Mouse (Mus musculus) forebrain, embryonic 11.5 days (tissue): Measurements from ENCODE around the gene Chrna3. TPM values are rescaled to one million over a fixed set of nuclear protein-coding genes. Genes with fewer than 3 reads are reported as not detected.
A peak's percentile ranks its signal among the peaks of the same experiment; 100 is the strongest.

ENCODE experiments used
- ATAC-seq: fragments of 200-750 bp; cut with Nextera tagmentation; replicated peaks from 2 replicates; pipeline ENCODE4 v1.8.0; 2017; ENCODE audit warnings: moderate TSS enrichment; ENCODE audit not compliant: low FRiP score
- DNase-seq: peaks from one replicate; pipeline ENCODE4 v3.0.0-alpha.2; 2017; ENCODE audit warnings: low spot score
- H3K27ac ChIP-seq: fragments of 300-500 bp; sonication (generic); 2 replicates; pipeline ENCODE4 v1.5.1; 2014; ENCODE audit warnings: low read depth, low read length
- H3K27me3 ChIP-seq: fragments of 300-500 bp; sonication (generic); 2 replicates; pipeline ENCODE4 v1.6.1; 2014; ENCODE audit warnings: mild to moderate bottlenecking, low read length, mixed read lengths; ENCODE audit not compliant: control insufficient read depth, insufficient read depth
- H3K36me3 ChIP-seq: fragments of 300-500 bp; sonication (generic); 2 replicates; pipeline ENCODE4 v1.6.1; 2014; ENCODE audit warnings: mild to moderate bottlenecking, low read length, moderate library complexity, mixed read lengths; ENCODE audit not compliant: control insufficient read depth, insufficient read depth
- H3K4me1 ChIP-seq: fragments of 300-500 bp; sonication (generic); replicated peaks from 2 replicates; pipeline ENCODE4 v1.6.1; 2014; ENCODE audit warnings: low read length, mixed read lengths; ENCODE audit not compliant: control insufficient read depth, insufficient read depth
- H3K4me2 ChIP-seq: fragments of 300-500 bp; sonication (generic); 2 replicates; pipeline ENCODE4 v1.6.1; 2014; ENCODE audit warnings: low read depth, mild to moderate bottlenecking, low read length, moderate library complexity, mixed read lengths; ENCODE audit not compliant: severe bottlenecking
- H3K4me3 ChIP-seq: fragments of 300-500 bp; sonication (generic); 2 replicates; pipeline ENCODE4 v1.5.1; 2014; ENCODE audit warnings: low read depth, low read length
- H3K9ac ChIP-seq: fragments of 300-500 bp; sonication (generic); 2 replicates; pipeline ENCODE4 v1.6.1; 2014; ENCODE audit warnings: low read length
- H3K9me3 ChIP-seq: fragments of 300-500 bp; sonication (generic); 2 replicates; pipeline ENCODE4 v1.6.1; 2016; ENCODE audit warnings: low read length, mixed read lengths; ENCODE audit not compliant: control insufficient read depth
- WGBS: fragments of 180-500 bp; shearing (Covaris S2); extraction: QIAGEN DNeasy Blood & Tissue Kit; methylation state at CpG from one replicate; pipeline ENCODE4 v1.1.7; 2014; 5-methylcytosine and 5-hydroxymethylcytosine counted together
- polyA plus RNA-seq: library from polyadenylated mRNA; unstranded; fragments of >200 nt; fragmentation: Nextera tagmentation; extraction: Ambion mirVana; gene quantifications from 2 replicates; pipeline ENCODE4 v1.2.1, GENCODE M21; 2014

Chrna3 gene
- polyA plus RNA-seq, 1 experiment from 2014 or later = 9.6 TPM

- Histone ChIP-seq H3K27me3 (no peaks in the 10 kb centered on the region), H3K4me3 (no peak overlapping the region), H3K4me1 (0 out of 2 replicates have a peak, but pooled peaks cover 10% of the 10 kb centered on the region), H3K9me3 (no peaks in the 10 kb centered on the region), H3K9ac (no peak overlapping the region), H3K36me3 (no peaks in the 10 kb centered on the region), H3K4me2 (no peak overlapping the region), H3K27ac (no peak overlapping the region)
- 89% methylated on average over 2 of the region's 2 CpGs for WGBS
- DNase-seq = no peak
- no peak for ATAC-seq
Observed at GRCm38 (mm10) chr9:55045001-55045400, 18.6 kb upstream of the Chrna3 start.

- 18% methylated on average over 8 of the region's 8 CpGs for WGBS
- H3K9me3 ChIP-seq = no peaks in the 10 kb centered on the region
- no peak for DNase-seq
- 0 out of 2 replicates have a peak, but pooled peaks have one; percentile 29 for ATAC-seq
- no peak overlapping the region for H3K27ac ChIP-seq
- no peaks in the 10 kb centered on the region for H3K36me3 ChIP-seq
- no peak overlapping the region for H3K4me3 ChIP-seq
- no peak overlapping the region for H3K9ac ChIP-seq
- no peak overlapping the region for H3K4me2 ChIP-seq
- 0 out of 2 replicates have a peak, but pooled peaks cover 8% of the 10 kb centered on the region for H3K4me1 ChIP-seq
- H3K27me3 ChIP-seq = no peaks in the 10 kb centered on the region
Observed at GRCm38 (mm10) chr9:55043688-55044087, 17.3 kb upstream of the Chrna3 start.

- Histone ChIP-seq H3K27ac (no peak overlapping the region), H3K9me3 (no peaks in the 10 kb centered on the region), H3K4me3 (no peak overlapping the region), H3K9ac (no peak overlapping the region), H3K36me3 (no peaks in the 10 kb centered on the region), H3K4me2 (no peak overlapping the region), H3K4me1 (no peaks in the 10 kb centered on the region), H3K27me3 (no peaks in the 10 kb centered on the region)
- DNase-seq (no peak), ATAC-seq (no peak)
- WGBS = 70% methylated on average over 2 of the region's 2 CpGs
Observed at GRCm38 (mm10) chr9:55041389-55041788, 15.0 kb upstream of the Chrna3 start.

DNA sequence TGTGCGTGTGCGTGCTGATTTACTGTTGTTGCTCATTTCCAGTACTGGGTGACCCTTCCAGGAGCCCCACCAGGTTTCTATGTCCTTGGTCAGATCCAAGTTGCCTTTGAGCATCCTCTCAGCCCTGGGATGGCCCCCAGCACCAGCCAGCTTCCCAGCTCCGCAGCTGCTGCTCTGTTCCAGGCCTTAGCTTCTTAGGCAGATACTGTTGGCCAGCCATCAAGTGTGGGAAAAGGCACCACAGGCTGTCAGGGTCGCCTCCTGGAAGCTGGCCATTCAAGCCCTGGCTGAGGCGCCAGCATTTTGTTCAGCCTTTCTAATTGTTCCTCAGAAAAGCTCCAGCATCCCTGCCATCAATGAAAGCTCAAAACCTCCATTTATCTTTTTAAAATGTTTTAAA is 13.6 kb upstream of the Chrna3 start:
- H3K4me2 ChIP-seq = no peak overlapping the region
- no peaks in the 10 kb centered on the region for H3K9me3 ChIP-seq
- H3K9ac ChIP-seq = no peak overlapping the region
- H3K27ac ChIP-seq = no peak overlapping the region
- DNase-seq (no peak), ATAC-seq (no peak)
- no peaks in the 10 kb centered on the region for H3K36me3 ChIP-seq
- no peak overlapping the region for H3K4me3 ChIP-seq
- no peaks in the 10 kb centered on the region for H3K27me3 ChIP-seq
- H3K4me1 ChIP-seq = no peaks in the 10 kb centered on the region
- 63% methylated on average over 5 of the region's 5 CpGs for WGBS

GRCm38 (mm10) chr9:55038948-55039347 is 12.6 kb upstream of the Chrna3 start:
- no peaks in the 10 kb centered on the region for H3K9me3 ChIP-seq
- no peaks in the 10 kb centered on the region for H3K4me1 ChIP-seq
- WGBS = 85% methylated on average over 8 of the region's 8 CpGs
- H3K27me3 ChIP-seq = no peaks in the 10 kb centered on the region
- DNase-seq = no peak
- H3K36me3 ChIP-seq = no peaks in the 10 kb centered on the region
- no peak overlapping the region for H3K27ac ChIP-seq
- H3K4me2 ChIP-seq = no peak overlapping the region
- H3K4me3 ChIP-seq = no peak overlapping the region
- ATAC-seq = no peak
- H3K9ac ChIP-seq = no peak overlapping the region

DNA sequence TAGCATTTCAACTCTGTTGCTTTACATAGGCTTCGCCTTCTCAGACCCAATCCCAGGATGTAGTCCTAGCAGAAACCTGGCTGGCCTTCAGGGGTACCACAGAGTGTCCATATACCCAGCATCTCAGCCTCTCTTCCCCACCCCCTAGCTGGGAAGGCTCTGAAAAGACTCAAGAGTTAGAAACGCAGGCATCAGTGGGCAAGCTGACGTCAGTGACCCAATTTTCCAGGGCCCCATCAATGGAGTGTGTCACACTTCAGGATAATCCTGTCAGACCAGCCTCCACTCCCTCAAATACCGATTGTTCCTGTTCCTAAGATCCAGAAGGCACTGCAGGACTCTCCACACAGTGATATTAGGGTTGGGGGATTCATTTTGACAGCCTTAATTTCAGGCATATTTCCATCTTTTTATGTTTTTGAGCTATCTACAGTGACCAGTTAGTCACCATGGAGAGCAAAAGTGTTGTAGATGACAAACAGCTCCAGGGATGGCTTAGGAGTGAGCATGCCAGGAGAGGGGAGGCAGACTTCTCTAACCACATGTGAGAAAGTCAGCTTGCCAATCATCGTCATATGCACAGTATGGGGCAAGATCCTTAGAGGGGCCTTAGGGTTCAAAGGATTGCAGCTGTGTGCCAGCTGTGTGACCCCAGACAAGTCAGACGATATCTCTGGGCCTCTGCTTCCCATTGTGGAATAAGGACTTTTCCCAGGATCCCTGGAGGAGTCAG is 5.2 kb upstream of the Chrna3 start:
- Histone ChIP-seq H3K27me3 (peaks cover 3% of the 10 kb centered on the region), H3K27ac (no peak overlapping the region), H3K36me3 (no peaks in the 10 kb centered on the region), H3K9ac (no peak overlapping the region), H3K4me3 (no peak overlapping the region), H3K4me2 (no peak overlapping the region), H3K4me1 (peaks cover under 1% of the 10 kb centered on the region; the same call in 1 of the 2 replicates), H3K9me3 (no peaks in the 10 kb centered on the region)
- ATAC-seq (no peak), DNase-seq (no peak)
- WGBS = 41% methylated on average over 6 of the region's 6 CpGs

- DNase-seq = no peak
- peak; percentile 39 for ATAC-seq
Observed at GRCm38 (mm10) chr9:55025534-55026274, 658 bp downstream of the Chrna3 start.

GRCm38 (mm10) chr9:55023902-55024583 is 2.3 kb downstream of the Chrna3 start:
- 39% methylated on average over 13 of the region's 13 CpGs for WGBS
- DNase-seq (peak; percentile 90), ATAC-seq (no peak)
- Histone ChIP-seq H3K4me2 (no peak overlapping the region), H3K27me3 (peaks cover 24% of the 10 kb centered on the region), H3K4me1 (peaks cover 5% of the 10 kb centered on the region), H3K9ac (no peak overlapping the region), H3K36me3 (no peaks in the 10 kb centered on the region), H3K9me3 (no peaks in the 10 kb centered on the region), H3K27ac (no peak overlapping the region), H3K4me3 (no peak overlapping the region)

More at GRCm38 (mm10) chr9:55025534-55026274, 658 bp downstream of the Chrna3 start:
- WGBS = 8% methylated on average over 38 of the region's 38 CpGs
- Histone ChIP-seq H3K27ac (no peak overlapping the region), H3K9ac (peak overlapping the region; percentile 54), H3K4me1 (peaks cover 5% of the 10 kb centered on the region), H3K27me3 (peaks cover 24% of the 10 kb centered on the region), H3K4me3 (peak overlapping the region; percentile 41), H3K4me2 (peak overlapping the region; percentile 79), H3K9me3 (no peaks in the 10 kb centered on the region), H3K36me3 (no peaks in the 10 kb centered on the region)
